Mouse (Mus musculus) natural killer cell, adult 2 months (primary cell): ENCODE data around the gene Tax1bp3.

Source experiments
- DNase-seq, 2 experiments: peaks; one replicate each; pipeline ENCODE4 v3.0.0; 2022; ENCODE audit warnings: low spot score in 2 of 2

Tax1bp3 gene

DNA sequence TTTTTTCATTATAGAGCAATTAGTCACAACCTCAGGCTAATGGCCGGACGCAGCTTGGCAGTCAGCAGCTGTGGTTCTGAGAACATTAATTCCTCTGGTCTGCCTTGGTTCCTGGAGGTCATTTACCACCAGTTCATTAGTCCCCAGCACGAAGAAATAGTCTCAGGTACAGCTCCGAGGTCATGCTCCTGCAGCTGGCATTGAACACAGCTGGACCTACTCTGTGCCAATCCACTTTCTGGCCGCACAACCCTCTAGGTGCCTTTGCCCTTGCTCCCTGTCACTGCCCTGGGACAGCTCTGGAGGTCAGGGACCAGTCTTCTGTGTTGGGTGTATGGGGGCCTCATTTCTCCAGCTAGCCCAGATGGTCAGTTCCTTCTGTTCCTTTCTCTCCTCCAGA, 52.0 kb downstream of the Tax1bp3 start:
- DNase-seq = no peak

- DNase-seq = no peak
These were observed 53.2 kb downstream of the Tax1bp3 start for GRCm38 (mm10) chr11:73230081-73230480.

DNA sequence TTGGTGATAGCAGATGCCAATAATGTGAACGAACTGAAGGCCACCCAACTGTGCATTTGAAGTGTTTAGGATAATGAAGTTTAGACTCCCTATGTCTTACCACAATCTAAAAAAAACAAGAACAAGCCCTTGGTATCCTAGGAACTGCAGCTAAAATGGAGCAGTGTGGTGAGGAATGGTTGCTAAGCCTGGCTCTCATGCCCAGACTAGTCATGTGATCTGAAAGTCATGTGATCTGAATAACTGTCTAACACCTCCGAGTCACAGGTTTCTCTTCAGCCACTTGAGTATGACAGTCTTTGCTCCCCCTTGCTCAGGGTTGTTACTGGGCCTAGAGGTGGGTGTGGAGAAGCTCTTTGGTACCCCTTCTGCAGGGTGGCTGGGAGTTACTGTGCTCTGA, 55.6 kb downstream of the Tax1bp3 start:
- no peak for DNase-seq
